Mouse (Mus musculus) c-Kit-negative CD71-positive TER-119-positive erythroid progenitor cells, embryonic 14.5 days (primary cell): Measurements from ENCODE around the gene Alg14.

Source experiments
- DNase-seq: peaks from one replicate; pipeline ENCODE4 v3.0.0-alpha.2; 2013; ENCODE audit warnings: low read depth, low spot score

The Alg14 gene

DNA sequence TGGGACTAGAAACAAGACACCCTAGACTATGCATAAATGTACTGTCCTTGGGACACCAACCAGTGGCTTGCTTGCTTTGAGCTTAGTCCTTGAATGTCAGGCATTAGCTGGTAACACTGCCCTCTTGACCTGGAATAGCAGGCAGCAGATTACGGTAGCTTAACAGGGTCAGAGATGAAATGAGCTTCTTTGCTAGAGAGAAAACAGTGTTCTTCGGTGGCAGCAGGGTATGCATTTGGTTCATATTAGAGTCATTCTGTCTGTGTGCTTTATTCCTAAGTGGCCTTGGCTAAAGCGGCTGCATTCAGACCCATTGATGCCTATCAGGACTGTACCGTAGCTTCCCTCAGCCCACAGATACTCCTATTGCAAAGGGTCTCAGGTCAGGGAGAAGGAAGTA, 72.8 kb downstream of the Alg14 start:
- no peak for DNase-seq

- no peak for DNase-seq
Observed at GRCm38 (mm10) chr3:121365131-121365530, 73.6 kb downstream of the Alg14 start.

DNA sequence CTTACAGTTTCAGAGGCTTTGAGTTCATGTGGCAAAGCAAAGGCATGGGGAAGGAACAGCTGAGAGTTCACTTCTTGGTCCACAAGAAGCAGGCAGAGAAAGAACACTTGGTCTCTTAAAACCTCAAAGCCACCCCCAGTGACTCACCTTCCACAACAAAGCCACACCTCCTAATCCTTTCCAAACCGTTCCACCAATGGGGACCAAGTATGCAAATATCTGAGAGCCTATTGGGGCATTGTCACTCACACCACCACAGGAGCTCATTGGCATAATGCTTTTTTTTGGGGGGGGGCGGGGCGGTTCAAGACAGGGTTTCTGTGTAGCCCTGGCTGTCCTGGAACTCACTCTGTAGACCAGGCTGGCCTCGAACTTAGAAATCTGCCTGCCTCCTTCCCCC, 77.0 kb downstream of the Alg14 start:
- no peak for DNase-seq

GRCm38 (mm10) chr3:121369517-121369916, 77.9 kb downstream of the Alg14 start:
- no peak for DNase-seq

DNA sequence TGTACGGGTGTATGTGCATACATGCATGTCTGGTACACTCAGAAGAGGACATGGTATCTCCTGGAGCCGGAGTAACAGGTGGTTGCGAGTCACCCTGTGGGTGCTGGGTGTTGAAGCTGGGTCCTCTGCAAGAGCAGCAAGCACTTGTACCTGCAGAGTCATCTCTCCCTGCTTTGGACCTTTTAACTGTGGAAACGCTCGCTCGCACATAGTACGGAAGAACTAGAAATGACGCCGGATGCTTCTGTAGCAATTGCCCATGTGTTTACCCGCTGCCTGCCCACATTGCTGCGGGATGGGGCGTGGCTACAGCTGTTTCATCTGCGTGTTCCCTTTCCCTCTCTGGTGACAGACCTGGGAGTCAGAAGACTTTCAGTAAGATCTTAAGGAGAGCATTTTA, 78.7 kb downstream of the Alg14 start:
- no peak for DNase-seq

GRCm38 (mm10) chr3:121370830-121371526, 79.4 kb downstream of the Alg14 start:
- DNase-seq, result no peak

DNA sequence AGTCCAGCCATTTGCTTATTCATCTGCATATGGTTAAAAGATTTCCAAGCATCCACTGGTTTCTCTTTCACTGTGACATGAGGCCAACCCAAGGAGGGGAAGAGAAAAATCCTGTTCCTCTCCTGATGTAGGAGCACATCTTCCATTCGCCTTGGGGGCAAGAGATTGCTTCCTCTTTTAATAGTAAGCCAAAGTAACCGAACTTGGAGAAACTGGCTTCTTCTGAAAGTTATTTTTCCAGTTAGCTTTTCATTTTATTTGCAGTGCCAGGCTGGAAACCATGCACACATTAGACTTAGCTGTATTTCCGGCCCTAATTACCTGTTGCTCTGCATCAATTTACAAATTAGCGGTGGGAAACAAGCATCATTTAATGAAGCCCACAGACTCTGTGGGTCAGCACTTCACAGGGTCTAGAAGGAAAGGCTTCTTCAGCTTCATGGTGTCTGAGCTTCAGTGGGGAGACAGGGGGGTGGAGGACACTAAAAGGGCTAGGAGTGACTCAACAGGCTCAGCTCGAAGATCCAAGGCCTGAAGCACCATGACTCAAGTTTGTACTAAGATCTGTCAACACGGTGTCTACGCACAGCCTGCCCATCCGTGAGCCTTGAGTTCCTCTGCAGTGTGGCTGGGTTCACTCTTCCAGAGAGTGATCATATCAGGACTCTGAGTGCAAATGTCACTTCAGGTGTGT, 80.1 kb downstream of the Alg14 start:
- DNase-seq, result no peak

DNA sequence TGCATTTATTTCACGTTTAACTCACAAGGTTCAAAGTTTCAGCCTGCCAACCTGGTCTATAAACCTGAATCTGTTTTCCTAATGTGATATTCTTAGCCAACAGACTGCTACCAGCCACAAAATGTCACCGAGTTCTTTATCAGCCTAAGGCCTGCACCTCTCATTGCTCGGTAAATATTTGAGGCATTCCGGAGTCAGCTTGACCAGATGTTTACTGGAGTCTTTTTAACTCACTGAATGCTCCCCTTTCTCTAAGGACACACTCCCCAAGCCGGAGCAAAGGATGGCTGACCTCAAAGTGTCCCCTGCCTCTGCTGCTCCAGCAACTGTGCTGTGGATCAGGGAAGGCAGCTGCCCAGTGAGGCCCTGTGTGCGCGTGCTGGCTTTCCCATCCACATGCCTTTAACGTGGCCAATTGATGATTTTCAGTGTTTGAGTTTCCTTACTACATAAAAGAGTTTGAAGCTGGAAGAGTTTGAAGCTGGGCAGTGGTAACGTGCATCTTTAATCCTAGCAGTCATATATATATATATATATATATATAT, 82.4 kb downstream of the Alg14 start:
- no peak for DNase-seq

- no peak for DNase-seq
Observed at GRCm38 (mm10) chr3:121375541-121376129, 84.1 kb downstream of the Alg14 start.

DNA sequence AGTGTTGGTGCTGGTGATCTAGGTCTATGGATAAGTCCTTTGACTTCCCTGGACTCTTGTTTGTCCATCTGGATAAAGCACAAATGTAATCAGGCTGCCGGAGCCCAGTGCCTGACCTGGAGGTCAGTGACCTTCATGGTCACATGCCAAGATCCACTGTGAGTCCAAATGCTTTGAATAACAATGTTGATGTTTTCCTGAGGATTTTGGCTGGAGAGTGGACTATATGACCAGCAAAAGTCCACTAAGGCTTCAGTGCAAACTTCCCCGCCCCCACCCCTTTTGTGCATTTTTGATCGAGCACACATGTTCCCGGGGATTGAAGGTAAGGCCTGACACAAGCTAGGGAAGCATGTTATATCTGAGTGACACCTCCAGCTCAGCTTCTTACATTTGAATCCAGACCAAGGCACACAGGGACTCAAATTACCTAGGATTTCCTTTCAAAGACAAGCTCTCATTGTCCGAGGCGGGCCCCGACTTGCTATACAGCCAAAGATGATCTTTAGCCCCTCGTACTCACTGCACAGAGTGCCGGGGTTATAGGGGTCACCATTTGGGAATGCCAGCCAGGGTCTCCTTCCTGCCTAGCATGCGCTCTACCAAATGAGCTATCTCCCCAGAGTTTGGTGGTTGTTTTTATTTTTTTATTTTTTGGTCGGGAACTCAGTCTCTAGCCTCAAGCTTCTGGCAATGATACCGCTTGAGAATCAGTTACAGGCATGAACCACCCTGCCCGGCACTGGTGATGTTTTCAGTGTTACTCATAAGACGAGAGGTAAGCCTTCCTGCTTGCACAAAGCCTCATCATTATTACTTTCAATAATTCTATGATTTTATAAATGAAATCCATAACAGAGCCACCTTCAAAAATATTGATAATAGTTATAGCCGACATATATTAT, 87.4 kb downstream of the Alg14 start:
- no peak for DNase-seq

DNA sequence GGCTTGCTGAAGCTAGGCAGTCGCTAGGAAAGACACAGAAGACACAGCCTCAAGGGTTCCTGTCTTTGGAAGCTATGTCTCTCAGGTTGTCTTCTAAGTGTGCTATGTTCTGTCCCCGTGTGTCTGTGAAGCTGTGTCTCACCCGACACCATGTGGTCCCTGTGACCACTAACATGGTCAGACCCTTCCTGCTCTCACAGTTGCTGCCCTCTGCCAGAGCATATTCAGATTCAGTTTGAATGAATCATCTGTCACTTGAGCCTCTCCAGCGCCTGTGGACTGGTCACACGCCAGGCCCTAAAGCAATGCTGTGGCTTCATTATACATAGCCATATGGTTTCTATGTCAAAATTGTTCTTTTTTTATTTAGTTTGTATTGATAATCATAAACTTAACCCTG, 88.1 kb downstream of the Alg14 start:
- DNase-seq, result no peak

GRCm38 (mm10) chr3:121387471-121388009, 96.0 kb downstream of the Alg14 start:
- DNase-seq, result no peak

- DNase-seq, result no peak
Observed at GRCm38 (mm10) chr3:121389366-121389765, 97.8 kb downstream of the Alg14 start.

DNA sequence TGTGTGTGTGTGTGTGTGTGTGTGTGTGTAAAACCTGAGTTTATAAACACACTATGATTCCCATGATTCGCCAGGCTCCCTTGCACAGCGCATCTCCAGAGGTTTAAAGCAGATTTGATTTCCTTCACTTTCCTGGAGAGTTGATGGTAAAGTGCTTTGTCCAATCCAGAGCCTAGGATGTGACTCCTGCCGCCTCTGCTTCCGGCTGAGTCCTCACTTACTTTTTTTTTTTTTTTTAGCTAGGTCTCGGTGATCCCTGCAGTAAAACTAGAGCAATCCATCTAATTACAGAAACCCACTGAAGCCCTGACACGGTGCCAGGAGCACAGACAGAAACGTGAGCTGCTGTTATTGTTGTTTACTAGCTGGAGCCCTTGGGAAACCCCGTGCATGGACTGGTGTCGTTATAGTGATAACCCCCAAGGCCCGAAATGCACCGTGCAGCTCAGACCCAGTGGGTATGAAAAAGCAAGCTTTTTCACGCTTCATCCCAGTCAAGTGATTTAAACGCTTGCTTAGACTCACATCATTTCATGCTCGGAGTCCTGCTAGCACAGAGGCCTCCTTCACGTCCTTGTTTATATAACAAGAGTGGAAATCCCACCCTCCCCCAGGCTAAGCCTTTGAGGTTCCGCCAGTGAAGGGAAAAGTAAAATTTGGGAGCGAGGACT, 98.4 kb downstream of the Alg14 start:
- no peak for DNase-seq

- no peak for DNase-seq
Observed at GRCm38 (mm10) chr3:121390724-121391123, 99.2 kb downstream of the Alg14 start.

DNA sequence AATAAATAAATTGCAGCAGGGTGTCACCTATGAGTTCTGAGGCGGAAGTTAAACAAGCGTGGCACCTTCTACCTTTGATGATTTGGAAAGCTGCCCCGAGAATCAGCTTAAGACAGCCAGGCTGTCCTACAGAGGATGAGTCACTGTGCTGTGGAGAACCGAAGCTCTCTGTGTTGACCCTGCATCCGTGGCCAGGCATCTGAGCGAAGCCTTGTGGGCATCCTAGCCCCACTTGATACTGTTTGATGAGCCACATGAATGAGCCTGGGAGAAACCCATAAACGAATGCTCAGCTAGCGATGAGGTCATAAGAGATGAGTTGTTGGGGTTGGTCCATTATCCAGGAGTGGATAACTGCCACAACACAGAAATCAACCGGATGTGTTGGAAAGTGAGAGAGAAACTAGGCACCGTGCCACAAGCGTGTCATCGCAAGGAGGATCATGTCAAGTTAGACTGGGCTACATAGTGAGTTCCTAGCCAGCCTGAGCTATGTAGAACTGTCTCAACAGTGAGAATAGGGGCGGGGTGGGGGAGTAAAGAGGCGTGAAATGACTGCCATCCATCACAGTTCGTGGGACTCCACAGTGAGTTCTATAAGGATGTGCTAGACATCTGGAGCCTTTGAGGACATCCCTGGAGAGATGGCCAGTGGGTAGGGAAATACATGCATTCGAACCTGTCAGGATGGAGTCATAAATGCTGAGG, 104.2 kb downstream of the Alg14 start:
- no peak for DNase-seq

DNA sequence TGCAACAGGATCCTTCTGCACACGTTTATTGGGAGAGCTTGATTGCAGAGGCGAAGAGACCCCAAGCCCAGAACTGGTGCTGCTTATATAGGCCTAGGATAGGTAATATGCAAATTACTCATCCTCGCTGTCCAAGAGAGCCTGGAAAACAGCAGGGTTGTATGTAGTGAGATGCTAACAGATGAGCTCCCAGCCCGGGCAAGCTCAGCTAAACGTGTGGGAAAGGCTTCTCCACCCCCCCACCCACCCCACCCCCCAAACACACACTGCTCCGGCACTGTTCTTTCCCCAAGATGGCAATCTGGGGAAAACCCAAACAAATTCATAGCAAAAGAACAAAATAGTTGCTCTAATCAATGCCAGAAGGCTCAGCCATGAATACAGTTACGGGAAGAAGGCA, 105.0 kb downstream of the Alg14 start:
- DNase-seq, result no peak

- no peak for DNase-seq
Observed at GRCm38 (mm10) chr3:121397007-121397406, 105.4 kb downstream of the Alg14 start.

GRCm38 (mm10) chr3:121401384-121401783, 109.8 kb downstream of the Alg14 start:
- DNase-seq, result no peak

DNA sequence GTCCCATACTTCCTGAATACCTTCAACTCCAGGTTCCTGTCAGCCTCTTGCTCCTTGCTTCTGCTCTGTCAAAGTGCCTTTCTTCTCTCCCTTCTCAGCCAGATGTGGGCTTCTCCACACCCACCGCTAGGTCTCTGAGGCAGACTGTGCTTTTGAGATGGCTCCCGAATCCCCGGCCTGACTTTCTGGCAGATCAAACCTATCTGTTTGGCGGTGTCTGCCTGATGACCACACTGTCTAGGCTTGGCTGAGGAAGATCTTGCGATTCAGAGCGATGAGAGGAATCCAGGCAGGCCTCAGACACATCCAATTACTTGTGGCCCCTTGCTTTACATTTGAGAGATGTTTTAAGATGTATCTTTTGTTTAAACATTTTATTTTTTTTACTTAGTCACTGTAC, 110.5 kb downstream of the Alg14 start:
- no peak for DNase-seq
